Mouse (Mus musculus) heart, postnatal 10 days (tissue): ENCODE data around the gene Gpr1. TPM values are rescaled to one million over a fixed set of nuclear protein-coding genes. Genes with fewer than 3 reads are reported as not detected.
"Not testable (repeated sequence)": the region's sequence is repeated elsewhere in the genome, so short reads cannot be mapped to it uniquely, and the experiment has no call there.

Source experiments
- DNase-seq, 2 experiments: peaks; one replicate each; pipeline ENCODE4 v3.0.0; 2021
- intact Hi-C: fragments of 180-260 bp; cut with DNase I; formaldehyde crosslinking; loops from one replicate; pipeline ENCODE4 v1.15.1; 2025
- total RNA-seq, 2 experiments: library from RNA; stranded (reverse); gene quantifications; 2 replicates each; pipeline ENCODE4 v1.2.3; 2021

Gpr1 gene
- total RNA-seq, 2 experiments from 2014 or later, result 0.22 to 0.35 TPM

GRCm38 (mm10) chr1:63225890-63226289 is 11.5 kb upstream of the Gpr1 start:
- intact Hi-C loops, result no loop called here
- DNase-seq, result peak in 1 of 2 experiments; percentile 7

GRCm38 (mm10) chr1:63225009-63225408 is 10.7 kb upstream of the Gpr1 start:
- no peak for DNase-seq
- intact Hi-C loops, result no loop called here

GRCm38 (mm10) chr1:63219277-63219676 is 4.9 kb upstream of the Gpr1 start:
- intact Hi-C loops, result no loop called here

GRCm38 (mm10) chr1:63214631-63215030 is 288 bp upstream of the Gpr1 start:
- DNase-seq, result no peak
- intact Hi-C loops, result no loop called here

More at GRCm38 (mm10) chr1:63219277-63219676, 4.9 kb upstream of the Gpr1 start:
- no peak for DNase-seq

- intact Hi-C loops, result no loop called here
- no peak for DNase-seq
These were observed 669 bp downstream of the Gpr1 start for GRCm38 (mm10) chr1:63213478-63214270.

GRCm38 (mm10) chr1:63209861-63210529 is 4.3 kb downstream of the Gpr1 start:
- intact Hi-C loops, result no loop called here
- DNase-seq, result no peak

GRCm38 (mm10) chr1:63207607-63208006 is 6.7 kb downstream of the Gpr1 start:
- intact Hi-C loops, result no loop called here
- no peak for DNase-seq

- no peak for DNase-seq
- intact Hi-C loops, result no loop called here
These were observed 9.5 kb downstream of the Gpr1 start for GRCm38 (mm10) chr1:63204660-63205394.

GRCm38 (mm10) chr1:63203950-63204659 is 10.2 kb downstream of the Gpr1 start:
- intact Hi-C loops, result no loop called here
- no peak for DNase-seq

GRCm38 (mm10) chr1:63203471-63203870 is 10.9 kb downstream of the Gpr1 start:
- intact Hi-C loops, result no loop called here
- DNase-seq, result no peak

- intact Hi-C loops, result no loop called here
- no peak for DNase-seq
These were observed 12.7 kb downstream of the Gpr1 start for GRCm38 (mm10) chr1:63201672-63202071.

GRCm38 (mm10) chr1:63200322-63200721 is 14.0 kb downstream of the Gpr1 start:
- no peak for DNase-seq
- intact Hi-C loops, result no loop called here

- intact Hi-C loops, result no loop called here
- DNase-seq, result no peak
These were observed 15.0 kb downstream of the Gpr1 start for GRCm38 (mm10) chr1:63199387-63199786.

- intact Hi-C loops, result no loop called here
- DNase-seq, result no peak
These were observed 18.4 kb downstream of the Gpr1 start for GRCm38 (mm10) chr1:63195848-63196512.

- DNase-seq, result no peak
- intact Hi-C loops, result no loop called here
These were observed 21.9 kb downstream of the Gpr1 start for GRCm38 (mm10) chr1:63192306-63193065.

- intact Hi-C loops, result no loop called here
- DNase-seq, result peak; percentile 39 to 52
These were observed 23.5 kb downstream of the Gpr1 start for GRCm38 (mm10) chr1:63190851-63191250.

GRCm38 (mm10) chr1:63188536-63188935 is 25.8 kb downstream of the Gpr1 start:
- DNase-seq, result no peak
- intact Hi-C loops, result no loop called here

- not testable (repeated sequence) for DNase-seq
These were observed 28.9 kb downstream of the Gpr1 start for GRCm38 (mm10) chr1:63185430-63185829.

GRCm38 (mm10) chr1:63182636-63183270 is 31.6 kb downstream of the Gpr1 start:
- intact Hi-C loops, result loop anchor here (2.0 kb wide), 1 partner anchor 70 kb away; no protein-coding TSS in a partner anchor
- DNase-seq, result peak; percentile 60 to 75

More at GRCm38 (mm10) chr1:63185430-63185829, 28.9 kb downstream of the Gpr1 start:
- intact Hi-C loops, result not testable (repeated sequence)
